Mouse (Mus musculus) embryonic facial prominence, embryonic 14.5 days (tissue): Measurements from ENCODE around the gene Fuk. TPM values are rescaled to one million over a fixed set of nuclear protein-coding genes. Genes with fewer than 3 reads are reported as not detected.

ENCODE experiments used
- polyA plus RNA-seq: library from polyadenylated mRNA; unstranded; fragments of >200 nt; fragmentation: Nextera tagmentation; extraction: Ambion mirVana; gene quantifications from 2 replicates; pipeline ENCODE4 v1.2.1, GENCODE M21; 2014

Gene Fuk
- polyA plus RNA-seq, 1 experiment from 2014 or later = 7.6 TPM

Other genes with a start within 250 kb of the Fuk start
- 13.5 and 13.8 TPM in 2 replicates for gene Mtss1l, start 181.0 kb downstream of the Fuk start, polyA plus RNA-seq
- gene Il34, start 96.6 kb downstream of the Fuk start, polyA plus RNA-seq = 1.4 and 1.7 TPM in 2 replicates
- 69.8 and 77.9 TPM in 2 replicates for gene Cog4, start 55.9 kb downstream of the Fuk start, polyA plus RNA-seq
- 127 and 139 TPM in 2 replicates for gene Sf3b3, start 55.7 kb downstream of the Fuk start, polyA plus RNA-seq
- gene St3gal2, start 17.4 kb upstream of the Fuk start, polyA plus RNA-seq = 19.4 and 20.8 TPM in 2 replicates
- 18.1 and 19.1 TPM in 2 replicates for gene Ddx19a, start 95.3 kb upstream of the Fuk start, polyA plus RNA-seq
- 5.2 and 5.5 TPM in 2 replicates for gene Ddx19b, start 129.3 kb upstream of the Fuk start, polyA plus RNA-seq
- 48.9 and 53.2 TPM in 2 replicates for gene Aars, start 130.7 kb upstream of the Fuk start, polyA plus RNA-seq
- gene Exosc6, start 153.9 kb upstream of the Fuk start, polyA plus RNA-seq = 11.4 and 13.1 TPM in 2 replicates
- gene Clec18a, start 189.9 kb upstream of the Fuk start, polyA plus RNA-seq = 0.68 and 0.97 TPM in 2 replicates
- gene Pdpr, start 192.1 kb upstream of the Fuk start, polyA plus RNA-seq = 7.0 and 7.4 TPM in 2 replicates